Mouse (Mus musculus) adrenal gland, postnatal 25 days (tissue): Measurements from ENCODE around the gene Dync2li1. TPM values are rescaled to one million over a fixed set of nuclear protein-coding genes. Genes with fewer than 3 reads are reported as not detected.

ENCODE experiments used
- DNase-seq: peaks from one replicate; pipeline ENCODE4 v3.0.0; 2021; ENCODE audit warnings: mixed read lengths
- total RNA-seq: library from RNA; stranded (reverse); gene quantifications from 2 replicates; pipeline ENCODE4 v1.2.3, GENCODE M21; 2021

Dync2li1 gene
- total RNA-seq, 1 experiment from 2014 or later = 22.4 TPM

- no peak for DNase-seq
Measured at GRCm38 (mm10) chr17:84646477-84646876, 20.2 kb downstream of the Dync2li1 start.

DNA sequence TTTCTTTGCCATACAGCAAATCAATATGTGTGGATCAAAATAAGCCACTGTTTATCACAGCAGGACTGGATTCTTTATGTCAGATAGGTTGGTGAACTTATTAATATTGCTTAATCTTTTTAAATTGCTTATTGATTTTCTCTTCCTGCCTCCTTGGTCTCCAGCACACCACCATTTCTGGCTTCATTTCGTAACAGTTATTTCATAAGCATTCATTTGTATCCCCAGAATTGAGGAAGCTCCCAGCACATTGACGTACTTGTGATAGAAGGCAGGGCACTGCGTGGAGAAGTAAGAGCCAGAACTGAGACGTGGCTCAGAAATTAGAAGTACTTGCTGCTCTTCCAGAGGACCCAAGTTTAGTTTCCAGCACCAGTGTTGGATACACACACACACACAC lies 21.3 kb downstream of the Dync2li1 start:
- no peak for DNase-seq

GRCm38 (mm10) chr17:84650302-84651017 lies 24.2 kb downstream of the Dync2li1 start:
- no peak for DNase-seq

- DNase-seq = no peak
Measured at GRCm38 (mm10) chr17:84653544-84653943, 27.2 kb downstream of the Dync2li1 start.

DNA sequence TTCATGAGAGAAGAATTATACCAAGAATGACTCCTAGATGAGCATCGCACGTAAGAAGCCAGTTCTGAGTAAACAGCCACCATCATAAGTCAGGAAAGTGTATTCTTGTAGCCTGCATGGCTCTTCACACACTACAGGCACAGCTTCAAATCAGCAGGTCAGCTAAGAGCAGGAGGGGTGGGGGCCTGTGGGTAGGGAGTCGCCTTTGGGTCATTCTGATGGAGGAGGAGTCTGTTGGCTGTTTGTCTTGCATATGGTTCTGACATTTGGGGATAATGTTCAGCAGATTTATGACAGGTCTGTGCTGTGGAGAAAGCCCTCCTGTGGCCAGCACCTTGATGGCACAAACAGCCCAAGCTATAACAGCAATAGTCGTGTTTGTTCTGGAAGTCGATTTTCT lies 29.9 kb downstream of the Dync2li1 start:
- DNase-seq = no peak

DNA sequence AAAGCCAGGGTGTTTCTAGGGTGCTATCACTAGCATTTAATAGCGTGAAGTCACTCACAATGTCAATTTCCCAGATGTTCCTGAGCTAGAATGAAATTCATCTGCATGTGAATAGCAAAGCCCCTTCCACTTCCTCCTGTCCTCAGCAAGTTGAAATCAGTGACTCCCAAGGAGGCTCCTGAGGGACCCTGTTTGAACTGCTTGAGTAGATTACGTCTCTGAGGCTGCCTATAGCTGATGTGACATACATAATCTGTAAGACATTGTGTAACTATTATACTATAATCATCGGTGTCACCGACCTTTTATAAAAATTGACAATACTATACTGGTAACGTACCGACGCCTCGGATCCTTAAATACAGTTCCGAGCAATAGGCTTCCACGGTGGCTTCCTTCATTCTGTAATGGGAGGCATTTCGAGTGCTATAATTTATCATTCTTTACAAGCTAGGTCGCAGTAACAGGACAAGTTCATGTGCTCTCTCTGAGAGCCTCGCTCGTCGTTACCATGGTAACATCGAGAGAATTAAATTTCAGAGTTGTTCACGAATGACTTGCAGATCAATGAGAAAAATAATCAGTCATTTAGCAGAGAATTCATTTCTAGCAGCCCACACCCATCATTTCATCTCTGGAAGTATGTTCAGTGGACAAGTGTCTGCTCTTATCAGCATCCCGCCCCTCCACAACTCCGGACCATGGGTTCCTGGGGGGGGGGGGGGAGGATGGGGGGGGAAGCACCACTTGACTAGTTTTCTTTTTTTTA lies 30.5 kb downstream of the Dync2li1 start:
- DNase-seq = no peak

DNA sequence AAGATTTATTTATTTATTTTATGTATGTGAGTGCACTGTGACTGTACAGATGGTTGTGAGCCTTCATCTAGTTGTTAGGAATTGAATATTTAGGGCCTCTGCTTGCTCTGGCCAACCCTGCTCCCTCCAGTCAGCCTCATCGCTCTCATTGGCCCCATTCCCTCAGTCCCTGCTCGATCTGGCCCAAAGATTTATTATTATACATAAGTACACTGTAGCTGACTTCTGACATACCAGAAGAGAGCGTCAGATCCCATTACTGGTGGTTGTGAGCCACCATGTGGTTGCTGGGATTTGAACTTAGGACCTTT lies 31.1 kb downstream of the Dync2li1 start:
- DNase-seq = no peak

- DNase-seq = no peak
Measured at GRCm38 (mm10) chr17:84657782-84658181, 31.5 kb downstream of the Dync2li1 start.

DNA sequence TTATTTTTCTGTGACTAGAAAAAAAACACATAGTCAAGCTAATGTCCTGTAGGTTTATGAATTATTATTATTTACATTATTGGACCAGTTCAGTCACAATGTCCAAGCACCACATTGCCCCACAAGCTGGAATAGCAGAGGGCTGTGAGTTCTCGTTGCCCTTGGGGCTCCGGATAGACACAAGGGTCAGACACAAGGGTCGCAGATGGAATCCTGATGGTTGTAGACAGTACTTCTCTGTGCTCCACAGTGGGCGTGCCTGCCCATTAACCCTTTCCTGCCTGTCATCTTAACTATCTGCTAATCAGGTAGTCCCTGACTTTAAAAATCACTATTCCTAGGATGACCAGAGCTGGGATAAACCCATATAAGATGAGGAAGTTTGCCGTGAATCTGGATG lies 31.9 kb downstream of the Dync2li1 start:
- DNase-seq = no peak

DNA sequence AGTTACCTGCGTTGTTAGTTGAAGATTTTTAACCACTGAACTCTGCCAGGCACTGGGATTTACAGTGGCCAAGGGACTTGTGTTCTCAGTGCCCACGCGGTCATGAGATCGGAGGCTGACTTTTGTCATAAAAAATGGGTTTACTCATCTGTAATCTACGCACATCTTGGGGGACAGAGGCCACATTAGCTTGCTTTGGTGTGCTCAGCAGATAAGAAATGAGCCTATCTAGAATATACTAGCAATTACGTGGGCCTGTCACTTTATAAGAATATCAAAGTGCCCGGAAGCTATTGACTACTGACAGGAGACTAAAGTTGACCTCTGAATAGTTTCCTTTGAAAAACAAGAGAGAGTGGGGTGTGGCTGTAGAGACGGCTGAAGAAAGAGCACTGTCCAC lies 32.7 kb downstream of the Dync2li1 start:
- DNase-seq = no peak

- no peak for DNase-seq
Measured at GRCm38 (mm10) chr17:84665053-84665452, 38.8 kb downstream of the Dync2li1 start.

- DNase-seq = no peak
Measured at GRCm38 (mm10) chr17:84665691-84666090, 39.4 kb downstream of the Dync2li1 start.

DNA sequence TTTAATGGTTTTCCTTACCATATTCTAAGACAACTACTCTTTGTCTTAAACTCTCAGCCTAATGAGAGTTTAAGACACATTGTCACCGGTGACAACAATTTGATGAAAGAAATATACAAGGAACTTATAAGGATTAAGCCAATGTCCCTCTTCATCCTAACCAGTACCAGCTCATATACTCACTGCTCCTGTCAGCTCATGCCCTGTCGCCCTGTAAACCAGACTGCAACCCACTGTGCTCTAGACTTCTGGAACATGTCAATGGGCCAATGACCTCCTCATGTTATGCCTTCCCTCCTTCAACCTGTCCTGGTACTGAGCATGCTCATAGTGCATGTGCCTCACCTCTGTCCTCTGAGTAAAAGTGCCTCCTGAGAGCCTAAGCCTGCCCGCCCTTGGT lies 41.6 kb downstream of the Dync2li1 start:
- DNase-seq = no peak

- no peak for DNase-seq
Measured at GRCm38 (mm10) chr17:84672376-84673369, 46.4 kb downstream of the Dync2li1 start.

- no peak for DNase-seq
Measured at GRCm38 (mm10) chr17:84674048-84674447, 47.8 kb downstream of the Dync2li1 start.

- DNase-seq = no peak
Measured at GRCm38 (mm10) chr17:84675204-84675603, 48.9 kb downstream of the Dync2li1 start.

GRCm38 (mm10) chr17:84675951-84676366 lies 49.7 kb downstream of the Dync2li1 start, which contains the start of gene Abcg8:
Gene Abcg8 (plus strand): TSS chr17:84676302.
- DNase-seq = peak; percentile 10

- DNase-seq = no peak
Measured at GRCm38 (mm10) chr17:84677595-84677994, 51.3 kb downstream of the Dync2li1 start.

- DNase-seq = no peak
Measured at GRCm38 (mm10) chr17:84681670-84682069, 55.4 kb downstream of the Dync2li1 start.

- DNase-seq = no peak
Measured at GRCm38 (mm10) chr17:84682734-84683717, 56.7 kb downstream of the Dync2li1 start, which contains the start of gene Abcg5. Gene Abcg5 (minus strand): TSS chr17:84683011.

GRCm38 (mm10) chr17:84684284-84684683 lies 58.0 kb downstream of the Dync2li1 start:
- DNase-seq = no peak
